Mouse (Mus musculus) cerebellum, adult 18-20 months (tissue): ENCODE results near the gene Ptprn2.

Source experiments
- DNase-seq, 2 experiments: peaks; one replicate each; pipeline ENCODE4 v3.0.0; 2021

Gene Ptprn2

GRCm38 (mm10) chr12:117078945-117079344, 593.4 kb downstream of the Ptprn2 start:
- no peak for DNase-seq

- no peak for DNase-seq
Observed at GRCm38 (mm10) chr12:117079724-117080123, 594.2 kb downstream of the Ptprn2 start.

GRCm38 (mm10) chr12:117083856-117084701, 598.6 kb downstream of the Ptprn2 start:
- peak; percentile 19 to 20 for DNase-seq

GRCm38 (mm10) chr12:117084702-117085409, 599.3 kb downstream of the Ptprn2 start:
- DNase-seq, result no peak

GRCm38 (mm10) chr12:117085661-117086335, 600.3 kb downstream of the Ptprn2 start:
- DNase-seq, result peak; percentile 51 to 66

GRCm38 (mm10) chr12:117092345-117093107, 607.0 kb downstream of the Ptprn2 start:
- DNase-seq, result no peak

- no peak for DNase-seq
Observed at GRCm38 (mm10) chr12:117095941-117096340, 610.4 kb downstream of the Ptprn2 start.

GRCm38 (mm10) chr12:117098295-117098694, 612.8 kb downstream of the Ptprn2 start:
- no peak for DNase-seq

- DNase-seq, result no peak
Observed at GRCm38 (mm10) chr12:117106696-117107095, 621.2 kb downstream of the Ptprn2 start.

GRCm38 (mm10) chr12:117107143-117107616, 621.7 kb downstream of the Ptprn2 start:
- peak; percentile 16 to 22 for DNase-seq

GRCm38 (mm10) chr12:117115254-117115865, 629.8 kb downstream of the Ptprn2 start:
- DNase-seq, result no peak

GRCm38 (mm10) chr12:117127078-117127477, 641.6 kb downstream of the Ptprn2 start:
- DNase-seq, result no peak

GRCm38 (mm10) chr12:117127485-117127884, 642.0 kb downstream of the Ptprn2 start:
- no peak for DNase-seq

GRCm38 (mm10) chr12:117132095-117132494, 646.6 kb downstream of the Ptprn2 start:
- DNase-seq, result peak; percentile 30

- no peak for DNase-seq
Observed at GRCm38 (mm10) chr12:117135205-117135604, 649.7 kb downstream of the Ptprn2 start.

- peak; percentile 40 to 52 for DNase-seq
Observed at GRCm38 (mm10) chr12:117136472-117137010, 651.0 kb downstream of the Ptprn2 start.

- peak; percentile 66 to 67 for DNase-seq
Observed at GRCm38 (mm10) chr12:117140901-117141300, 655.4 kb downstream of the Ptprn2 start.

GRCm38 (mm10) chr12:117141394-117141793, 655.9 kb downstream of the Ptprn2 start:
- no peak for DNase-seq

GRCm38 (mm10) chr12:117149176-117149575, 663.7 kb downstream of the Ptprn2 start:
- no peak for DNase-seq

- DNase-seq, result no peak
Observed at GRCm38 (mm10) chr12:117150611-117151395, 665.3 kb downstream of the Ptprn2 start.

- DNase-seq, result no peak
Observed at GRCm38 (mm10) chr12:117151611-117152010, 666.1 kb downstream of the Ptprn2 start.
